Mouse (Mus musculus): Measurements from ENCODE around the gene Kdf1.

Gene Kdf1

DNA sequence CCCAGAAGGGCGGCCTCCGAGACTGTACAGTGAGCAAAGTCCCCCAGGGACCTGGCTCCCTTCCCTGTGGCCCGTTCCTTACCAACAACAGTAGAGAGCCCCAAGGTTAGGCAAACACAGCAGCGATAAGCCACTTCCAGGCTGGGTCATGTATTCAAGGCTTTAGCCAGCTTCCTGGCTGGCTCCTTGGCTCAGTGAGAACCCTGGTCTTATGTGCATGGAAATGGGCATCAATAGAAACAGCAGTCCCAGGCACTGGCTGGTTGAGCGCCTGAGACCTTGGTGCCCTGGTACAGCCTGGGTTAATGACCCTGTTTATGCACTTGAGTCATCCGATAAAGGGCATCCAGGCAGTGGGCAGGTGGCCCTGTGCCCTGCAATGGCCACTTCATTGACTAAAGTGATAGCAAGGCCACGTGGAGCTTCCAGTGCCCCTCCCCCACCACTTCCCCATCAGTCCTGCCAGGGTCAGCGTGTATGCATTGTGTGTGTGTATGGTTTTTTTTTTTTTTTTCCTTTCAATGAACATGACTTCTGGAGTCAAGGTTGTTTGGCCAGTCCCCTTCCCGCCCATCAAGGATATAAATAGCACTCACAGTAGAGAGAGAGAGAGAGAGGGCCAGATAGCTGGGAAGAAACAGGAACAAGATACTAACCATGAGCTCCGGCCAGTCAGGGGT, 34.1 kb downstream of the Kdf1 start, which contains the start of gene Nr0b2:
Nr0b2 (plus strand) TSS at position 609 of the 680 bp plus-strand sequence.
- in situ Hi-C loops (cut with MboI; ENCODE audit: low sequenced_read_pairs), result no loop called here

DNA sequence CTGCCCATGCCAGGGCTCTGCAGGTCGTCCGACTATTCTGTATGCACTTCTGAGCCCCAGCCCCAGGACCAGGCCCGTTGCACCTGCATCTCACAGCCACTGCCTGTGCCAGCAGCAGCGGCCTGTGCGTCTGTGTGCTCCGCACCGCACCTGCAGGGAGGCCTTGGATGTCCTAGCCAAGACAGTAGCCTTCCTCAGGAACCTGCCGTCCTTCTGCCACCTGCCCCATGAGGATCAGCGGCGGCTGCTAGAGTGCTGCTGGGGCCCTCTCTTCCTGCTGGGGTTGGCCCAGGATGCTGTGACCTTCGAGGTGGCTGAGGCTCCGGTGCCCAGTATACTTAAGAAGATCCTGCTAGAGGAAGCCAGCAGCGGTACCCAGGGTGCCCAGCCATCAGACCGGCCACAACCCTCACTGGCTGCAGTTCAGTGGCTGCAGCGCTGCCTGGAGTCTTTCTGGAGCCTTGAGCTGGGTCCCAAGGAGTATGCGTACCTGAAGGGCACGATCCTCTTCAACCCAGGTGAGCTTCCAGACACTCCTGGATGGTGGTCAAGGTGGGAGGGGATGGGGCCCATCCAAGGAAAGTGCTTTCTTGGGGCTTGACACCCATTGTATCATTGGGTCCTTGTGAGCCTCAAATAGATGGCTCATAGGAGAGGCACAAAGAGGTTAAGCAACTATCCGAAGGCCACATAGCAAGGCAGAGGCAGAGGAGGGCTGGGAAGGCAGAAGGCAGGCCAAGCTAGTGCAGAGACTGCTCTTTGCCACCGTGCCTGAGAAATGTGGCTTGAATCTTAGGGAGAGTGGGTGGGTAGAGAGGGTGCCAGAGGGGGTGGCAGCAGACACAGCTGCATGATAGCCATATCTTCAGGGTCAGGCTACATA, 34.9 kb downstream of the Kdf1 start:
- in situ Hi-C loops (cut with MboI; ENCODE audit: low sequenced_read_pairs), result no loop called here

DNA sequence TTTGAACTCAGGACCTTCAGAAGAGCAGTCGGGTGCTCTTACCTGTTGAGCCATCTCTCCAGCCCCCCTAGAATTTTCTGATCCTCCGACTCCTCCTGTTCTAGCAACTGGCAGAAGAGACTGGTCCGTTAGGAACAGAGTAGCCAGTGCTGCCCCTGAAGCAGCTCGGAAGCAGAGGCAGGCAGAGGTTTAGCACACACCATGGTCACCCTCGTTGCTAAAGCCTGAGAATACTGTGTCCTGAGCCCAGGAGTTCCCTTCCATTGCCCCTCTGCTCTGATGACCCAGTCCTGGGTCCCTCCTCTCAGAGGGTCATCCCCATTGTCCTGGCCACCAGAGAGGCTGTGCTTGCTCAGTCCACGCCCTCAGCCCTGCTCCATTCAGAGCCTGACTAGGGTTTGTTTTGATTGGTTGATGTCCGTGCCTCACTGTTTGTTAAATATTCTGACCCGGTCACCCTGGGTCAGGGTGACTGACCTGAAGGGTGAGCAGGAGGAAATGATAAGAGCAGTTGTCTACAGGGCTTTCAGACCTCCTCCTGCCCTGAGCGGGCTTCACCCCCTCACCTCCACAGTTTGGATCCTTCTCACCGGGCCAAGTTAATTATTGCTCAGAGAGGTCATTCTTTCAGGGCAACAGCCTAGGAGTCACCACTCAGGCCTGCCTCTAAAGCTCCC, 38.4 kb downstream of the Kdf1 start:
- in situ Hi-C loops (cut with MboI; ENCODE audit: low sequenced_read_pairs), result no loop called here

DNA sequence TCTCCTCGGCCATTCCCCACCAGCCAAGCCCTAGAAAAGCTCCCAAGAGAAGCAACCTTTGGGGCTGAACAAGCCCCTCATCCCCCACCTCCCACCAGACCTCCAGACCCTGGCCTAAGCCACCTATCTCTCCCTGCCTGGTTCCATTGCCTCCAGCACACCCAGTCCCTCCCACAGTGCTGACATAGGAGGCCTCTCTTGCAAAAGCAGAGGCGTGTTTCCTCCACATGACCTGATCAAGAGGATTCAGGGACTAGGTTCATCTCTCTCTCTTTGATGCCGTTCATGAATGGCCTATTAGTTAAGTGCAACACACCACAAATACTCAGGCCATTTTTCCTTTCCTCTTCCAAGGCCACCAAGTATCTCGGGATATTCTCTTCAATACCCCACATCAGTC, 41.1 kb downstream of the Kdf1 start:
- in situ Hi-C loops (cut with MboI; ENCODE audit: low sequenced_read_pairs), result no loop called here

DNA sequence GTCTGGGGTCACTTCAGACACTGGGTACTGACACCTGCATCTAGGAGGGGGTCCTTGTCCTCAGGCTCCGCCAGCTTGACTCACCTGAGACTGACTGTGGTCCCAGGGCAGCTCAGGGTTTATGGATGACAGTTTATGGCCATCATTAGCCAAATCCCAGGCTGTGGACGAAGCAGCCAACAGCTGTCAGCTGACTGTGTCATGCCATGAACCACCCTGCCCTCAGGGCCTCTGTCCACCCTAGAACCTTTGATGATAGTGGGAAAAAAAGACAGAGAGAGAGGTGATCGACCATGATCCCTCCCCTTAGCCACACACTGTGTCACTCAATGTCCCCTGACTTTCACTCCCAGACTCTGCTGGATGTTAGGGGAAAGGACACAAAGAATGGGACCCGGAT, 42.9 kb downstream of the Kdf1 start:
- in situ Hi-C loops (cut with MboI; ENCODE audit: low sequenced_read_pairs), result no loop called here

DNA sequence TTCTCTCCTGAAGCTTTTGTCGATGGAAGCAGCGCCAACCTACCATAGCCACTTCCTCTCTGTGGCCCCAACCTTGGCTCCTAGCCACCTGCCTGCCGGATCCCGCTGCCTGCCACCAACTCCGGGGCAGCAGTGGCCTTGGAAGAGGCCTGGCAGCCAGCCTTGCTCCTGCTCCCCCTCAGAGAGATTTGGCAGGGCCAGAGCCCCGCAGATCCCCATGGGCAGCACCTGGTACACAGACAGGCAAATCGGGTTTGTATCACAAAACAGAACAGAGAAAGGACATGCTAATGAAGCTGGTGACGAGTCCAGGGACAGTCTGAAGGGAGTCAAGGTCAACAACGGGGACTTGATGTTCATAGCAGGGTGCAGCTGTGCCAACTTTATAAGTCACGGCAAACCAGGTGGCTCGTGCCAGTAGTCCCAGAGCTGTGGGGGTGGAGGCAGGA, 44.4 kb downstream of the Kdf1 start:
- in situ Hi-C loops (cut with MboI; ENCODE audit: low sequenced_read_pairs), result no loop called here

DNA sequence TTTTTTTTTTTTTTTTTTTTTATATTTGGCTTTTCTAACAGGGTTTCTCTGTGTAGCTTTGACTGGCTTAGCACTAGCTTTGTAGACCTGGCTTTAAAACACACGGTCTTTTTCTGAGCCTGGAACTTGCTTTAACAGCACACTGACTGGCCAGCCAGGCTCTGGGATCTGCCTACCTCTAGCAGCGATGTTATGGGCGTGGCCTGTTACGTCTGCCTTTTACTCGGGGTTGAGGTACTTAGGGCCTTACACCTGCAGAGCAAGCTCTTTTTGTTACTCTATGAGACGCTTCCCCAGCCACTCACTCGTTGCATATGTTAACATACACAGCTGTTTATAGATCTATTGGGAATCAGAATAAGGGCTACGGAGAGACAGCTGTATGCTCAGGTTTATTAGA, 48.5 kb downstream of the Kdf1 start:
- in situ Hi-C loops (cut with MboI; ENCODE audit: low sequenced_read_pairs), result no loop called here

DNA sequence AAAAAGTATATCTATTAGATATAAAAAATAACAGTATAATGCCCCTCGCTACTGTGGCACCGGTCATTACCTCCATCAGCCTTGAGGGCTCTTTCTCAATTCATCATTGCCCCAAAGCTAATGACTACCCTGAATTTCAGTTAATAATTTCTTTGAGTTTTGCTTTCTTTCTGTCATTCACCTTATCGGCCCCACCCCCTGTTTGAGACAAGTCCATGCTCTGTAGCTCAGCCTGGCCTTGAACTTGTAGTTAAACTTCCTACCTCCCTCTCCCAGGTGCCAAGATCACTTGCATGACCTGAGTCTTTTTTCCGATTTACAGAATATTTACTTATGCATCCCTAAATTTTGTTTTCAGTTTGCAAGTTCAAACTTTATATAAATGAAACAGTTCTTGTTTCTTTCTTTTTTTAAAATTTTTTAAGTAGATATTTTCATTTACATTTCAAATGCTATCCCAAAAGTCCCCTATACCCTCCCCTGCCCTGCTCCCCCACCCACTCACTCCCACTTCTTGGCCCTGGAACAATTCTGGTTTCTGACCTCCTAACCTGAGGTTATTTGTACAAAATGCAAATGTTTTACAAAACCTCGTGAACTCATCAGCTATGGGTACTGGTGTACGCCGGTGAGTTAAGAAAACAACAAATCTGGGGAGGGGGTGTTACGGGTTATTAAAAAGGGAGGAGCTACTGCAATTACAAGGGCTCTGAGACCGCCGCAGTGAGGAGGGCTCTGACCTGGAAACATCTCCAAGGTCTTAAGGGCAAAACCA, 50.7 kb downstream of the Kdf1 start:
- in situ Hi-C loops (cut with MboI; ENCODE audit: low sequenced_read_pairs), result no loop called here

DNA sequence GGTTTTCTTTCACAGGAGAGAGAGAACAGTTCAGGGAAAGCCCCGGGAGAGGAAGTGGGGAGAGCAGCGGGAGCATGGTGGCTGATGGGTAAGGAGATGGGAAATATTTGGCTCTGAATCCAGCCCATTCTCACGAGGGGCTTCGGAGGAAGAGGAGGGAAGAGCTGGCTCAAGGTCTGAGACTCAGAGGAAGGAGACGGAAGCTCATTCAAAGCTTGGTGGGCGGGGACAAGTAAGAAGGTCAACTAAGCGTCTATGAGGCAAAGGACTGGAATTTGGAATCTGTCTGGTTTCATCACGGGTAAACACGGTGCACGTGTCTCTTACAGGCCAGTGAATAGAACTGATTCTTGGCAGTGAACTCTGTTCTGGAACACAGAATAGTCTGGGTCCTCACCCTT, 51.3 kb downstream of the Kdf1 start:
- in situ Hi-C loops (cut with MboI; ENCODE audit: low sequenced_read_pairs), result no loop called here

DNA sequence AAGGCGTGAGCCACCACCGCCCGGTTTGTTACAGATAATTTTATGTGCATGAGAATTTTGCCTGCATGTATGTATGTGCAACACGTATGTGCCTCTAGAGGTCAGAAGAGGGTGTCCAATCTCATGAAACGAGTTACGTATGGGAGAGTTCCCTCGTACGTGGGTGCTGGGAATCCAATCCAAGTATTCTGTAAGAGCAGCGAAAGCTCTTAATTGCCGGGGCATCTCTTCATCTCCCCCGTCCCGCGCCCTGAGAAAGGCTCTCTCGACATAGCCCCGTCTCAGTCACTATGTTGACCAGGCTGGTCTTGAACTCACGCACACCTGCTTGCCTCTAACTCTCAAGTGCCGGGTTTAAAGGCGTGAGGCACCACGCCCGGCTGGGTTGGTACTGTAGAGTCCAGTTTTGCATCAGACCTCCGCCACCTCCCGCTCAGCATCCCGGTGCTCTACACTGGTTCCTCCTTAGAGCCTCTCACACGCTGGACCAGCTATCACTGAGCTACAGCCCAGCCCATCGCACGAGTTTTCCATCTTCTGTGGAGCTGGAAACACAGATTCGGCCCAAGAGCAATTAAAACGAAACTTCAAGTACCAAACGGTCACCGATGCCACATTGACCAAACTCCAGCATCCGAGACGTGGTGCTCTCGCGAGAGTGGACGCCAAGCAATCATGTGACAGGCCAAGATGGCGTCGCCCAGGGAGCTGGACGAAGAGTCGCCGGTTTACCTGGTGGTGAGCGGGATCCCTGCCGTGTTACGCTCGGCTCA, 55.5 kb downstream of the Kdf1 start, which contains the start of gene Gpatch3:
Gpatch3 (plus strand) TSS at position 676 of the 773 bp plus-strand sequence.
- in situ Hi-C loops (cut with MboI; ENCODE audit: low sequenced_read_pairs), result no loop called here

DNA sequence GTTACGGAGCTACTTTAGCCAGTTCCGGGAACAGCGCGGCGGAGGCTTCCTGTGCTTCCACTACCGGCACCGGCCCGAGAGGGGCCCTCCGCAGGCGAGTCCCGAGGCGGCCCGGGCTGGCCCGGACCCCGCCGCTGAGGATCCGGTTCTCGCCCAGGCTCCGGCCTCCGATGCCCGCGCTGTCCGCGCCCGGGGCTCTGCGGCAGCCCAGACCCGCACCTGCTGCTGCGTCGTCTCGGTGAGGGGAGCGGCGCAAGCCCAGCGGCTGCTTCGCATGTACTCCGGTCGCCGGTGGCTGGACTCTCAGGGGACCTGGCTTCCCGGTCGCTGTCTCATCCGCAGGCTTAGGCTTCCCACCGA, 56.1 kb downstream of the Kdf1 start:
- in situ Hi-C loops (cut with MboI; ENCODE audit: low sequenced_read_pairs), result no loop called here

DNA sequence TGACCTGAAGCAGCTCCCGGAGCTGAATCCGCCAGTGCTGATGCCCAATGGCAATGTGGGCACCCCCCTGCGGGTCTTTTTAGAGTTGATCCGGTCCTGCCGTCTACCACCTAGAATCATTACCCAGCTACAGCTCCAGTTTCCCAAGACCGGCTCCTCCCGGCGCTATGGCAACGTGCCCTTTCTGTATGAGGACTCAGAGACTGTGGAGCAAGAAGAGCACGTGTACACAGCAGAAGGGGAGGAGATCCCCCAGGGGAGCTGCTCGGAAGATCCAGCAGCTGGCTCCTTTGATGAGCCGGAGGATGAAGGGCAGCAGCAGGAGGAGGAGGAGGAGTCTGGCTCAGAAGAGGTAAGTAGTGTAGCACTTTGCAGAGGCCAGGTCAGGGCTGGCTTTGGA, 59.2 kb downstream of the Kdf1 start:
- in situ Hi-C loops (cut with MboI; ENCODE audit: low sequenced_read_pairs), result no loop called here

All from CH12F3 (cell line).